Mouse (Mus musculus) heart, postnatal 25 days (tissue): ENCODE measurements around the gene Pno1. TPM values are rescaled to one million over a fixed set of nuclear protein-coding genes. Genes with fewer than 3 reads are reported as not detected.

ENCODE experiments used
- DNase-seq: peaks from one replicate; pipeline ENCODE4 v3.0.0; 2022; ENCODE audit warnings: low spot score
- intact Hi-C: fragments of 180-260 bp; cut with DNase I; formaldehyde crosslinking; loops from one replicate; pipeline ENCODE4 v1.15.1; 2025
- total RNA-seq, 2 experiments: library from RNA; stranded (reverse); gene quantifications; 2 replicates each; pipeline ENCODE4 v1.2.3; 2021

Gene Pno1
- total RNA-seq, 2 experiments from 2014 or later, result 30.9 to 33.2 TPM

DNA sequence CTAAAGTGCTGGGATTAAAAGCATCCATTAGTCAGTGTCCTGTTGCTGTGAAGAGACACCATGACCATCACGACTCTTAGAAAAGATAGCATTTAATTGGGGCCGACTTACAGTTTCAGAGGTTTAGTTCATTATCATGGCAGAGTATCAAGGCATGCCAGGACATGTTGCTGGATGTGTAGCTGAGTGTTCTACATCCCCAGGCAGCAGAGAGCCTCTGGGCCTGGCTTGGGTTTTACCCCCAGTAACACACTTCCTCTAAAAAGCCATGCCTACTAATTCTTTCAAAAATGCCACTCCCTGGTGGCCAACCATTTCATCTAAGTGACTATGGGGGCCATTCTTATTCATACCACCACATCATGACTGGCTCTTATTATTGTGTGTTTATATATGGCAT lies 28.2 kb downstream of the Pno1 start:
- intact Hi-C loops, result no loop called here
- no peak for DNase-seq

GRCm38 (mm10) chr11:17181807-17182206 lies 29.6 kb downstream of the Pno1 start, which contains the start of gene Wdr92:
TSS of gene Wdr92 (plus strand) at chr11:17182107.
- intact Hi-C loops, result no loop called here
- no peak for DNase-seq

GRCm38 (mm10) chr11:17180753-17181152 lies 30.6 kb downstream of the Pno1 start:
- no peak for DNase-seq
- intact Hi-C loops, result no loop called here

DNA sequence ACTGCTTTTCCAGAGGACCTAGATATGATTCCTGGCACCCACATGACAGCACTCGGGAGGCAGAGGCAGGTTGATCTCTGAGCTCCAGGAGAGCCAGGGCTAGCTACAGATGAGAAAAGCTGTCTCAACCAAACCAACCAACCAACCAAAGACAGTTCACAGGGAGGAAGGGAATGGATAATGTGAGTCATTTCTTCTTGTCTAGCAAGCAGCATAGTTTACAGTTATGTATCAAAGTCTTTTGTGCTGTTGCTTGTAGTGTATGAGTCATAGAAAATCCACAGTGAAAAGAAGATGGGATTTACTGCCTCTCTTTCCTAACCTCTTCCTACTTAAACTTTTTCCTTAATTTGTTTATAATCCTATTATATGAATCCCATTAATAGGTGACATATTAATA lies 34.7 kb downstream of the Pno1 start:
- intact Hi-C loops, result no loop called here
- no peak for DNase-seq

DNA sequence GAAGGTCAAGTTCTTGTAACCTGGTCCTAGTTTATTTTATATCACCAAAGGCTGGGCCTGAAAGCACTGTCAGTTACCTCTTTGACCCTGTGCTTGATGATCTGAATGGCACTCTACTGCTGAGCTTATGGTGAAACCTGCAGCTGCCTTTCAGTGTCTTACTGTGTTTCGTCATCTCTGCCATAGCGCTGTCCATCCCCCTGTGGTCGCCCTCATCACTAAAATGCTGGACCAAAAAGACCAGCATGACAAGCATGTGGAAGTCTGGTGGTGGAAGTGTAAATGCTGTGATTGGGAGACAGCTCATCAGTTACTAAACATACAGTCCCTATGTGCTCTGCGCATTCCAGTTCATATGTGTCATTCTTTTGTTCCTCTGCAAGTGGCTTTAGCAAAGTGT lies 39.1 kb downstream of the Pno1 start:
- no peak for DNase-seq
- intact Hi-C loops, result no loop called here

DNA sequence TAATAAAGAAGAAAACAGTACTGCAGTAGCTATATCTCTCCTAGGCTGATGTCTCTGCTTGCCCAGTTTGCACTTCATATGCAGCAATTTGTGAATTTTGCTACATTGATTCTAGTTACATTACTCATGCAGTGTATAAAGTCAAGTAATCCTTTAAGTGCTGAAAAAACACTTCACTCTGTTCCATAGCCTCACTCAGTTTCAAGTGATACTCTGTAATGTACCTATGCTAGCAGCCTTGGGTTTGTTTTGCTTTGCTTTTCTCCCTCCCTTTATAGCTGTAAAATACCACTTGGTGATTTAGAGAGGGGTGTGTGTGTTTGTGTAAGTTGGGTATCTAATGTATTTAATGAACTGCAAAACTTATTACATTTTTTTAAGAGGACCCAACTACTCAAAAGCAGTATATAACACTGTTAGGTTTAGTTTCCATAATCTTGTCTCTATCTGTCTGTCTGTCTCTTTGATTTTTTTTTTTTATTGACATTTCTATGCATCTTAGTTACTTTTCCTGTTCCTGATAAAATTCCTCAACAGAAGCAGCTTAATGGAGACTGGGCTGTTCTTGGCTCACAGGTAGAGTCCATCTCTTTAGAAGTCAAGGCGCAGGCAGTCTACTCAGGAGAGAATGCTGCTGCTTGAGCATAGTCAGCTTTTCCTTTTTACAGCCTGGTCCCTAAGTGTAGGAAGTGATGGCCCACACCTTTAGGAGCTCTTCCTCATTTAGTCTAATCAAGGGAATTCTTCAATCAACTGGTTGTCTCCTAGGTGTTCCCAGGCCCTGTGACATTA lies 40.2 kb downstream of the Pno1 start:
- no peak for DNase-seq
- intact Hi-C loops, result no loop called here

DNA sequence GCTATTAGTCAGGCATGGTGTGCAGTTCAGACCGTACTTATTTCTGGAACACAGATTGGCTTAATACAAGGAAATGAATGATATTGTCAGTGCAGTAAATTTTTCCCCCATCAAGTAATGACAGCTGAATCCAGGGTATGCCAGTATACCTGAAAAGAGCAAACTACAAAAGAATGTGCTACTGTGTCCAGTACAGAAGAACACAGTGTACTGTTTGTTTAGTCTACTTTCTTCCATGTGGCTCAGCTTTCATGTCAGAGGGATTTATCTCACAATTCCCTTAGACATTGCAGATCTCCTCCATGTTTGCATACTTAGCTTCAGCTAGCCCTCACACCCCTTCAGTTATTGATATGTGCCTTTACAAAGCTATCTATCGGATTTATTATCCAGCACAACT lies 42.1 kb downstream of the Pno1 start:
- intact Hi-C loops, result no loop called here
- no peak for DNase-seq

- intact Hi-C loops, result no loop called here
- DNase-seq, result no peak
These were observed 44.7 kb downstream of the Pno1 start for GRCm38 (mm10) chr11:17166627-17167026.

DNA sequence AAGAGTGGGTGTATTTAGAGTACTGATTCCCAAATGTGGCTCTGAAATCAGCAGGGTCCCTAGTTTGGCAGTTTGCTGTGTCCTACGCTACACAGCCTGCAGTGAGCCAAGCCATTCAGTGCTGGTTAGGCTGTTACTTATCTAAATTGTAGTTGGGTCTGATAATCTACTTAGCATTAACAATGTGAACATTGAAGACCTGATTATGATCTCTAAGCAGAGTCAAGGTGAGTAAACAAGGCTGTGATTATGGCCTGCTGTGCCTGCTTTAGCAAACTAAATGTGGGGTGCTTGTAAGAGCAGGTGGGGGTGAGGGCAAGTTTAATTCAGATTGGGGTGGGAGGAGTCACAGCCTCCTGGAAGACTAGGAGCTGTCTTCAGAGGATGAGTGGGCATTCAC lies 47.4 kb downstream of the Pno1 start:
- intact Hi-C loops, result loop anchor here (5.0 kb wide), 2 partner anchors 93 to 112 kb away; partner anchors contain the start of genes C1d, Cnrip1 and Plek
- DNase-seq, result no peak

- intact Hi-C loops, result loop anchor here (2.0 to 5.0 kb wide), 3 partner anchors 51 to 108 kb away; partner anchors contain the start of genes C1d, Cnrip1, Plek and Pno1
- peak; percentile 5 for DNase-seq
These were observed 51.1 kb downstream of the Pno1 start for GRCm38 (mm10) chr11:17160242-17160641.

DNA sequence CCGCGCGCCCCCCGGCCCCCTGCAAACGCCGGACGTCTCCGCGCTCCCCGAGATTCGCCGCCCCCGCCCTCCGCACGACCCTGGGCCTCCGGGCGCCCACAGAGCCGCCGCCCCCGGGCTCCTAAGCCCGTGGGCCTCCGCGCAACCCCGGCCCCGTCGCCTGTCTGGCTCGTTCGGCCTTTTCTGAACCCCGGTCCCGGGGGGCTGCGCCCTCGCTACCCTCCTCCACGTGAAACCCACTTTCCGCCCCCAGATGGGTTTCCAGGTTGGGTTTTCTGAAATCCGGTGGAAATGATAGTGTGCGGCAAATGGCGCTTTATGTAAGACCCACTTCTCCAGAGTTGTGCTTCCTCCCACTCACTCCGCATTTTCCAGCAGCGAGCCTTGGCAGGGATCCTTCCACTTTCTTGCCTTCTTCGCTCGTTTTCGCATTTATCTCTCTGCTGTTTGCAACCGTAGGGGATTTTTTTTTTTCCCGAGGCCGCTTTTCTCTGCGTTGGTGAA lies 51.6 kb downstream of the Pno1 start:
- intact Hi-C loops, result loop anchor here (2.0 to 5.0 kb wide), 4 partner anchors 51 to 652 kb away; partner anchors contain the start of genes C1d, Cnrip1, Plek and Pno1

GRCm38 (mm10) chr11:17158858-17159737 lies 52.3 kb downstream of the Pno1 start, which contains the start of gene Ppp3r1:
TSS of gene Ppp3r1 (plus strand) at chr11:17159263.
- intact Hi-C loops, result loop anchor here (5.0 kb wide), 1 partner anchor 652 kb away; the partner anchor contains the start of gene Sec61g
- peak; percentile 92 for DNase-seq

More for the DNA sequence above, 51.6 kb downstream of the Pno1 start:
- DNase-seq, result peak; percentile 17

Other genes starting within 250 kb of the Pno1 start
- 1 to 10 TPM; 4.4 to 5.1 TPM for gene Cnrip1, start 160.0 kb downstream of the Pno1 start, total RNA-seq
- 1 to 10 TPM; 4.5 to 4.6 TPM for gene Plek, start 159.2 kb downstream of the Pno1 start, total RNA-seq
- 10 to 100 TPM; 63.5 to 71.5 TPM for gene Ppp3r1, start 52.3 kb downstream of the Pno1 start, total RNA-seq
- 10 to 100 TPM; 10.3 to 12.2 TPM for gene Wdr92, start 29.5 kb downstream of the Pno1 start, total RNA-seq
- gene C1d, start 46.0 kb upstream of the Pno1 start, total RNA-seq, result 10 to 100 TPM; 33.0 to 33.5 TPM